Mouse (Mus musculus): ENCODE measurements around the gene Ror2.
"Not testable (repeated sequence)": the region's sequence is repeated elsewhere in the genome, so short reads cannot be mapped to it uniquely, and the experiment has no call there.

The Ror2 gene

DNA sequence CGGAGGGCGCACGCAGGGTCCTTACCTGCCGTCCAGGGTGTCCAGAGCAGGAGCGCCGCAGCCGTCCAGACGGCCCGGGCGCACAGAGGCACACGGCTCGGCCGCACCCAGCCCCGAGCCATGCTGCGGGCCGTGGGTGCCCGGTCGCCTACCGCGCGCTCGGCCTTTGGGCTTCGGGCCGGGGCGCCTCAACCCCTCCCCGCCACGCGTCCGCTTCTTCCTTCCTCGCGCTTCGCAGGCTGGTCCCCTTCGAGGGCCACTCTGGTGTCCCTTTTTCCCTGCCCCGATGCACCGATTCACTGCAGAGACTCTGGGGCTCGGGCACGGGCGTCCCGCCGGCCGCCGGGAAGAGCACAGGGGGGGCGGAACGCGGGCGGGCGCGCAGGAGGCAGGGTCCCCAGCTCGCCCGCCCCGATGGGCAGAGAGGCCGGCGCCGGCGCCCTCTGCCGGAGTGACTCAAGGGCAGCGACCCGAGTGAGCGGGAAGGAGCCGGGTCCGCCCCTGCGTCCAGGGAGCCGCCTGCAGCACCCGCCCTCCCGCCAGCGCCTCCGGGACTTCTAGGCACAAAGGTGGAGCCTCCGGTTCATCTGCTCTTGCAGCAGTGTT lies at the start of gene Ror2:
TSS of gene Ror2 (minus strand) at position 369 of the 606 bp plus-strand sequence.
- peak; percentile 69 to 83 for DNase-seq

DNA sequence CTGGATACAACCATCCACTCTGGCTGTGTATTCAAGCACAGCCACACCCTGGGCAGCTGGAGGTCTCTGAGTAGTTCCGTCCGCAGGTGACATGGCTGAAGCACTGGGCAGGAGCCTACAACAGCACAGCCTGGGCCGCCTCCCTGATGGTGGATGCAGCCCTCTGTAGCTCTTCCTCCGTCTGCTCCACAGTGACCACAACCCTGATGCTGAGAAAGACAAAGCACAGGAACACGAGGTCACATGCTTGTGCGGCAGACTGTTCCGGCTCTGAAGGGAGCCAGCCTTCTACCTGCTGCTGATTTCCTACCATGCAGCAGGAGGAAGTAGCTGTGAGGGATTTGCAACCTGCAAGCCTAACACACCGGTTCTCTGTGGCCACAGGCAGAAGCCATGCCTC lies 47.8 kb upstream of the Ror2 start:
- DNase-seq: no peak

DNA sequence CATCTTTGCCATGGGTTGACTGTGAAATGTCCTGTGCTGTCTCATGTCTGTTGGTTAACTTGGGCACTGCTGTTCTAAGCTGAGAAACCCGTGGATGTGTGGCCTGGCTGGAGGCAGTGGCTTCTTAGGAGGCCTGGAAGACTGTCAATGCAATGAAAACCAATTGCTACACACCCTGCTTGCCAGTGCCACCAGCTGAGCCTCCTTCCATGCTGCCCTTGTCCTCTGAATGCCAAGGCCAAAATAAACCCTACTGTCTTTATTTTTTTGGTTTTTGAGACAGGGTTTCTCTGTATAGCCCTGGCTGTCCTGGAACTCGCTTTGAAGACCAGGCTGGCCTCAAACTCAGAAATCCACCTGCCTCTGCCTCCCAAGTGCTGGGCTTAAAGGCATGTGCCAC lies 44.3 kb upstream of the Ror2 start:
- no peak for DNase-seq

DNA sequence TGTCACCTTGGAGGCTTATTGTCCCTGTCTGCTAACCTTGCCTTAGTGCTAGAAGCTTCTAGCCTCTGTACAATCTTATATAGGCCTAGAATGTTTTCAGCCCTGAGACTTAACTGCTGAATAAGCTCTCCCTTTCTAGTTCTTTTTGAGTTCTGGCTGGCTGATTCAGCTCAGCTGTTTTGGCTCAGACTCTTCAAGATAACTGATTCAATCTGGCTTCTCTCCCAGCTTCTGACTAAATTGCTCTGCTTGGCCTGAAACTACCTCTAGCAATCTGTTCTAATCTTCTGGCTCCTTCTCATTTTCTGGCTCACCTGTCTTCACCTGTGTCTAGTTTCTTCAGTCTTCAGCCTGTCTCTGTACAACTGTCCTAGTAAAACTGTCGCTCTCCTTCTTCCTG lies 39.6 kb upstream of the Ror2 start:
- no peak for DNase-seq

DNA sequence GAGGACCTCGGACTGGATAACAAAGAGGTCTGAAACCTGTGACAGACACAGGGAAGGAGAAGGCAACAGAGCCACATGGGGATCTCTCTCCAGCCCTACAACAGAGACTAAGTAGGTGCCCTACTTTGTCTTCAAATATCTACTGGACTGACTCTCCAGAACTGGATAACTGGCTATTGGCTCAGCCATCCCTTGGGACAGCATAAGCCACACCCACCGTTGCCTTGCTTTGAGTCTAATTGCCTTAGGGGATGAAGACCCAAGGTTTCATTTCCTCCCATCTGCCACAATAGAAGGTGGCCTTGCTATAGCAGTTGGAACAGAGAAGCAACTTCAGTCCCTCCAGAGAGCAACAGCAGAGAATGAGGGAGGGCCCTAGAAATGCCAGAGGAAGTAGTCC lies 37.7 kb upstream of the Ror2 start:
- no peak for DNase-seq

DNA sequence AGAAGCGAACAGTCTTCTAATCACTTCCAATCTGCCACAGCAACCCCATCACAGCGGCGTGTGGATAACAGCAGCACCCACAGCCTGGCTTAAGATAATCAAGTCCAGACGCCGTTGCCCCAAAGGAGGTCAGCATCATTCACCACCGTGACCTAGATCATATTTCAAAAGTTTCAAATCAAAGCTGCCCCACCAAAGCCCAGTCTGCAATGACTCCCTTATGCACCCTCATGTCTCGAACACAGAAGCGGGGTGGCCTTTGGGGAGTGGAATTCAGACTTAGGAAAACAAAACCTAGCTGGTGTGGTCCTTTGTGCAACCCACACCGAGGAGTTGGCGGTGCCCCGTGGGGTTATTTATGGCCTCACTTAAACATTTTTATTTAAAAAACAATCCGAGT lies 35.0 kb upstream of the Ror2 start:
- no peak for DNase-seq

DNA sequence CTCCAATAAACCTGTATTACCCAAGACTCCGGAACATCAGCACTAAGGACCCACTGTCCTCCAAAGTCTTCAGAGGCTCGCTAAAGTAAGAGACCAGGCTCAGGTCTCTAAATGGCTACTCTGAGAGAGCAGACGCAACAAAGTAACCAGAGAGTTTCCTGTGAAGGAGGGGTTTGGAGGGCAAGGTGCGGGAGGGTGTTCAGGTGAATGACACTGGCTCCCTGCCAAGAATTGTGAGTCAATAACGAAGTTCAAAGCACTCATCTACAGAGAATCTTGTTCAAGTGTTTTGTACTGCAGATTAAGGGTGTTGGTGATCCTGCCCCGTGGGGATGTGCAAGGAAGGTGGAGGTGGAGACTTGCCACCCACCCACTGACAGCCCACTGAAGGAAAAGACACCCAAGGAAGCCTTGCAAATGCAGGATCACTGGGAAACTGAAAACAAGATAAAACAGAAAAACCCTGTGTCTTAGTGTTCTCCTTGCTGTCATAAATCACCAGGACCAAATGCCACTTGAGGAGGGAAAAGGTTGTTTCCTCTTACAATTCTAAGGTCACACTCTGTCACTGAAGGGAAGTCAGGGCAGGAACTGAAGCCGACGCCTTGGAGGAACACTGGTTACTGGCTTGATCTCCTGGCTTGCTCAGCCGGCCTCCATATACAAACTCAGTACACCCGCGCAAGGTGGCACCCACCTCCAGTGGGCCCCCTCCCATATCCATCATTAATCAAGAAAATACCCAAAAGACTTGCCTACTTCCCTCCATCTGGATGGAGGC lies 30.8 kb upstream of the Ror2 start:
- DNase-seq: peak in 1 of 2 experiments; percentile 44

DNA sequence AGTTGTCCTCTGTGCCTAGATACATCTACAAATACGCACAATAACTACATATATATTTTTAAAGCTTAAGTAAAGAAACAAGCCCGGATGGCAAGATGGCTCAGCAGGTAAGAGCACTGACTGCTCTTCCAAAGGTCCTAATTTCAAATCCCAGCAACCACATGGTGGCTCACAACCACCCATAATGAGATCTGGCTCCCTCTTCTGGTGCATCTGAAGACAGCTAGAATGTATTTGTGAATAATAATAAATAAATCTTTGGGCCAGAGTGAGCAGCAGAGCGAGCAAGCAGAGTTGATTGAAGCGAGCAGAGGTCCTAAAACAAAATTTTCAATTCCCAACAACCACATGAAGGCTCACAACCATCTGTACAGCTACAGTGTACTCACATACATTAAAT lies 29.8 kb upstream of the Ror2 start:
- not testable (repeated sequence) for DNase-seq

DNA sequence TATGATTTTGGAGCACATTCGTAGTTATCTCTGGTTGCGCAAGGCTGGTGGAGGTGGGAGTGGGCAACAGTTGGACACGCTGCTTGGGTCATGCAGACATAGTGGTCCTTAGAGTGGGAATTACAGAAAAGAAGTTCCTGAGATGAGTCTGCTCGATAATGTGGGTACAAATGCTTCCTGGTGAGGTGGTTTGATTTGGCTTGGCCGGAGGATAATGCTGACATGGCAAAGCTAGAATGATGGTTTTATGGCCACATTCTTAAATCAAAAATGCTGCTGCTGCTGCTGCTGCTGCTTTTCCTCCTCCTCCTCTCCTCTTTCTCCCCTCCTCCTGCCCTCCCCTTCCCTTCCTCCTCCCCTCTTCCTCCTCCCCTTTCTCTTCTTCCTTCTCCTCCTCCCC lies 24.5 kb upstream of the Ror2 start:
- DNase-seq: no peak

DNA sequence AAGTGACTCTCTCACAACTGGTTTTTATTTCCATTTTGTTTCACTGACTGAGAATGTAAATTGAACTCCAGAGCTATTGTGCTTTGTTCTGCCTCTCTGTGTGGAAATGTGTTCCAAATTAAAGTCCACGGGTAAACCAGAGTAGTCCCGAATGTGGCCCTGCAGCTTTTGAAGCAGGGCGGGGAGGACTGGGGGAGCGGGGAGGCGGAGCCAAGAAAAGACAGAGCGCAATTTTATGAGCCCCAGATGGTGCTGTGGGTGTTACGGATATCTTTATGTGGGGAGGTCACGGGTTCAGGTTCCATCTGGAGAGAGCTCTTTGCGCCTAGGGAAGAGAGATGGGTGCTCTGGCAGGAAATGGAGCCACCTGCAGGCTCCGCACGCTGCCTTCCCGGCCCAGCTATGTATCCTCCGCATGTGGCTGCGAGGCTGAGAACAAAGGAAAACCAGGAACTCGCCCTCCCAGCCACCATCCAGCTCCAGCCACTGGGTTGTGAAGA lies 23.8 kb upstream of the Ror2 start:
- peak; percentile 24 to 35 for DNase-seq

DNA sequence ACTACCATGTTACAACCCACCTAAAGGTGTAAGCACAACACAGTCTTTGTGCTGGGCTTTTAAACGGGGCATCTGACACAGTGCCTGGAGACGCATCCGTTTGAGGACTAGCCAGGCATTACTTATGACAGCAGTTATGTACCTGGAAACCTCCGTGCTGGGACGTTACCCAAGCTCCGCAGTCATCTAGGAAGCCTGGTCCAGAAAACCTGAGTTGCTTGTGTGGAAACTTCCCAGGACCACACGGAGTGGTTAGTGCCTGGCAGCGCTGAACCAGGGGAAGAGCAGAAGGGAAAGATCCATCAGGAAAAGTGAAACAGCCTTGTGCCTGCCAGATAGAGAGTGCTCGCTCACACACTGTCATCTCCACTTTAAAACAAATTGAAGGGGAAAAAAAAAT lies 23.2 kb upstream of the Ror2 start:
- DNase-seq: no peak

DNA sequence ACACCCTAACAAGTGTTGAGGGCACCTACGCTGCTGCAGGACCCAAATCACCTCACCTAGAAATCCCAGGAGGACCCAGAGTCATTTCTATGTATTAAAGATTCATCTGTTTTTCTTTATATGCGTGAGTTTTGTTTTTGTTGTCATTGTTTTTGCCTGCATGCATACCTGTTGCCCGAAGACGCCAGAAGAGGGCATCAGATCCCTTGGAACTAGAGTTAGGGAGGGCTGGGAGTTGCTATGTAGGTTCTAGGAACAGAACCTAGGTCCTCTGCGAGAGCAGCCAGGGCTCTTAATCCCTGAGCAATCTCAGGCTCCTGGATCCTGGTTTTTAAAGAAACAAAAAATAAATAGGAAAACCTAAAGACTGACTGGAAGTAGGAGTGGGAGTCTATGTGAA lies 20.9 kb upstream of the Ror2 start:
- DNase-seq: no peak

DNA sequence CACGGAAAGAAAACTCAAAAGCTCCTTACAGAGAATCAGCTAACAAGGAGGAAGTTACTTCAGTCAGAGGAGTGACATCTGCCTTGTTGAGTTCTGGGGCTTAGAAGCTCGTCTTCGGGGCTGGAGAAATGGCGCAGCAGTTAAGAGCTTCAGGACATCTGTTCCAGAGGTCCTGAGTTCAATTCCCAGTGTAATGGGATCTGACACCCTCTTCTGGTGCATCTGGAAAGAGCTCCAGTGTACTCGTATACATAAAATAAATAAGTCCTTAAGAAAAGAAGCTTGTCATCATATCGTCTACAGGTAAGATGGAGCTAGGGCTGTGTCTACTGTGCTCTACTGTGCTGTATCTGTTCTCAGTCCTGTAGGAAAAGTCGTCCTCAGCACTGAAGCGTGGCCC lies 19.3 kb upstream of the Ror2 start:
- DNase-seq: no peak

DNA sequence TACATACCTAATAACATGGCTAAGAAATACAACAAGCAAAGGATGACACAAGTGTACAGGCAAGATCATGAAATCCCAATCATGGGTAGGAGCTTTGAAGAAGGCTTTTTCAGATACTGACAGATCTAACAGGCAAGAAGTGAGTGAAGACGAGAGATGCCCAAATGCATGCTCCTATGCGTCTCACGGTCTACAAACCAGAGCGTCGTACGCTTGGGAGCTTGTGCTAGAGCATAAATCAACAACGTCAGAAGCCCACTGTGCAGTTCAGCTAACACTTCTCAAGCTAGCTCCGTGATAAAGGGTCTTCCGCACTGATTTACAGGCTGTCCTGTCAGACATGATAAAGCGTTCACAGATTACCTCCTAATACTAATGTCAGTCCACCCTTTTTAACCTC lies 16.8 kb upstream of the Ror2 start:
- DNase-seq: no peak

DNA sequence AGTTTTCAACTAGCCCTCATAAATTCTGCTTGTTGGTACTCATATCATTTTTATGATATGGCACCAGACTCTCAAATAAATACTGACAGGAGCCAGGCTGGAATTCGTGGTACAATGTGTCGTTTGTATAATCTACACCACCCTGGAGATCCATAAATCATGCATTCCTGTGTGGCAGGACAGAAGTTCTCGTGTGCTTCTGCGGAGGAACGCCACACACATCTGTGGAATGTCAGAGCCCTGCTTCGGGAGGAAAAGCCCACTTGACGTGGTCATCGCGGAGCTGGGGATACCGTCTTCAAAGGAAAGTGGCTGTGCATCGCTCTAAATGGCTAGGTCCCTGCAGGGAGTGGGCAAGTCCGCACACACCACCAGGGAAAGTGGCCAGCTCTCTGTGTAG lies 7.1 kb upstream of the Ror2 start:
- DNase-seq: no peak

DNA sequence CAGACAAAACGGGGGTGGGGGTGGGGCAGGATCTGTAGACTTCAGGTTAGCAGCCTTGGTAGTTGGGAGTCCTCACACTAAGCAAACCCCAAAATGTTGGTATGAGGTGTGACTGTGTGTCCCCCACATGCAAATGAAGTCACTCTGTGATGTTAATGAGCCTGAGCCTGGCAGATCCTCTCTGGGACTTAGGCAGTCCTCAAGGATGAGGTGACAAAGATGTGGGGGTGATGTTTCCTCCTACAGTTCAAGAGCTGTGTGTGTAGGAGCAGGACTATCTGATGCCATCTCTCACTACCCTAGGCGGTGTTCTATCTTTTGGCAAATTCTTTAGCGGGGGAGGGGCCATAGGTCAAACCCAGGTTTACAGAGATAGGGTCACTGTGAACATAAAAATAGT lies 6.3 kb upstream of the Ror2 start:
- DNase-seq: no peak

DNA sequence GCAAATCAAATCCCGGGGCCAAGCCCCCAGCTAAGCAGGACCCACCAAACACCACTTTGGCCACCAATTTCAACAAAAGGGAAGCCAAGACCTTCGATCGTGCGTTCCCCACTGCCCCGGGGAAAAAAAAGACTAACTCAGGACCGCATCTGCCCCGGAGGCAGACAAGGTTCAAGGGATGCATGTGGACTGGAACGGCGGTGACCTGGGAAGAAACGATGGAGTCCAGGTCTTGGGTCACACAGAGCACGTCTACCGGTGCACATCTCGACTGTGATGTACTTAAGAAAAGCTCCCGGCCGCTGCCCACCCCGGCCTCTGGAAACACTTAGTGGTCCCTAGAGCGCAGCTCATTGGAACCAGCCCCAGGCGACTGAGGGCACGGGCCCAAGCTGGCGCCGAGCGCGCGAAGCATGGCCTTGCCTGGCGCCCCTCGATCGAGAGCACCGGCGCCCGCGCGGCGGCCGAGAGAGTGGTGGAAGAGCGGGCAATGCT lies 616 bp downstream of the Ror2 start:
- peak; percentile 7 to 48 for DNase-seq

DNA sequence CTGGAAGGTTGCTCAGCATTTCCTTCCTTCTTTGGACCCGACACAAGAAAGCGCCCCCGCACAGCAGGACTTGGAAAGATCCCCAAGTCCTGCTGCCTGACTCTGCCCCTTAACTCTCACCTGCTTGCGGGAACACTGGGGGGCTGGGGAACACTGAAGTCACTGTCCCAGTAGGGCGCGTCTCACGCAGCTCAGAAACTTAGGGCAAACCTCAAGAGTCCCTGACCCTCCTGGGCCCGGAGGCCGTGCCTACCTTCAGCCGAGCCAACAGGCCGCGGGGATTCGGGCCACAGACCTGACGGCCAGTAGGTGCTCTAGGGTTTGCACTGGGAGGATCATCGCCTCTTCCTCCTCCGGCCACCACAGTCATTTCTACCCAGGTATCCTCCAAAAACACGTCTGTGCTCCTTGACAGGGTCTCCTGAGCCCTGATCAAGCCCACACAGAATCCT lies 1.2 kb downstream of the Ror2 start:
- peak in 1 of 2 experiments; percentile 11 for DNase-seq

DNA sequence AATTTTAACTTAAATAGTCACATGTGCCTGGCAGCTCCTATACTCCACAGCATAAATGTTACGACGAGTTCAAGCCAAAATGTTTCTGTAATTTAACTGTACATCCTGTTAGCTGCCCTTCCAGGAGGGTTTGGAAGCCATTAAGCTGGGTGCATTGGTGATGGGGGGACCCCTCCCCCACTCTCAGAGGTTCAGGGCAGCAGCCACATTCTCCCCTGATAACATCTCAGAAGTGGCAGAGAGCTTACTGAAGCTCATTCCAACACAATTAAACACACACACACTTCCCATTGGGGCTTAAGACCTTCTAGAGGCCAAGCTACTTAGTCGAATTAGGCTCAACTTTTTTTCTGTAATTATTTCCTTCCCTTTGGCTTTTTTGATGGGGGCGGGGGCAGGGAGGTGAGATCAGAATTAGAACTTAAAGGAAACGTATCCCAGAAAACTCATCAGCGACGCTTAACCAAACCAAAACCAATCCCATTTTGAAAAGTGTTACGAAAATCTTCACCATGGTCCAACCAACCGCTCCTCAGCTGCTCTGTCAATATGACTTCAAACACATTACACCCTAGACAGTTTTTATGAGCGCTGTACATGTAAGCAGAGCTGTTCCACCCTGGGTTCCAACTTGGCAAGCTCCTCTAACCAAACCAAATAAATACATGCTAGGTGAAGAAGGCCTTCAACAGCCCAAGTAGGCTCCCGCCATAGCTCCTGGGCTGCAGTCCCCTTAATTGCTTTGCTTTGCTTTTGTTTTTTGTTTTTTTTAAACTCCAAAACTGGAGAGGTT lies 4.1 kb downstream of the Ror2 start:
- DNase-seq: peak in 1 of 2 experiments; percentile 52

DNA sequence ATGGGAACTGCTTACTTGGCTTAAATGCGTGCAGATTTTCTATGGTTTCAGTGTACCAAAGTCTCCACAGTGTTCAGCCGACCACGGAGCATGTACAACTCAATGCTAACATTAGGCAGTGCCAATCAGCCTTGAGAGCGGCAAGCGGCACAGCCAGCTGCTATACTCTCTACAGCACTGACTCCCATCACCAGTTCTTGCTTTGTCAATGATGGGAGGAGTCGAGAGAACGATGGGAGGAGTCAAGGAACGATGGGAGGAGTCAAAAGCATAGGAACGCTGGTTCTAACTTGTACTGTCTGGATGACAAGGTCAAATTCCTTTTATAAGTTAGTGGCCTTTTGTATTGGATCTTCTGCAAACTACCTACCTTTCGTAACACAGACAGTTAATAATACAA lies 7.0 kb downstream of the Ror2 start:
- no peak for DNase-seq

DNA sequence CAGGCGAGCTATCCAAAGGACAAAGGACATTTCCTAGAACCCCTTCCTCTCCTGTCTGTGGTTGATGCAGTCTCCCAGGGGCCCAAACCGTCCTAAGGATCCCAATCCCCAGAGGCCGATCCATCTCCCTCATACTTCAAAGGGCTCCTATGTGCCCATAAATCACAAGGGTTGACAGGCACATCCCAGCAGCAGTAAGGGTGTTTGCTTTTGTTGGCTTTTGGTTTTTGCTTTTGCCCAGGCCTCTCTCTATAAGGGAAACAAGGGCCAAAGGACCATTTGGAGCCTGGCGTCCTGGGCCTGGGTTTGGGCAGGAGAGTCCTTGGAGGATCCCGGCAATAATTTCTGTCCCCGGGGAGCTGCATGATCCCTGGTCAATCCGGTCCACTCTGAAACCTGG lies 9.5 kb downstream of the Ror2 start:
- DNase-seq: no peak

DNA sequence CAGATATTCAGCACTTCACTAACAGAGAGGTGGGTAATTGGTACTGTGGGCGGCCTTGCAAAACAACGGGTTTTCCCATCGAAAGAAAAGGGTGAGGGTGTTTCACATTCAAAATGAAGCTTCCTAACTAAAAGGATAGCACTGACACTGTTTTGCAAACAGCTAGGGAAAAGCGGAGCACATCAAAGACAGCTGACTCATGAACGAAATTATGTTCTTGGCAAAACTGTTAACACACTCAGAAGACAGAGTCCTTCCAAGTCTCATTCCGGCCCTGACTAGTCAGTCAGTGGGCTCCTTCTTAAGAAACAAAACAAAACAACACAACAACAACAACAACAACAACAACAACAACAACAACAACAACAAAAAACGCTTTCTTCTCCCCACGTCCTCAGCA lies 10.1 kb downstream of the Ror2 start:
- DNase-seq: no peak

DNA sequence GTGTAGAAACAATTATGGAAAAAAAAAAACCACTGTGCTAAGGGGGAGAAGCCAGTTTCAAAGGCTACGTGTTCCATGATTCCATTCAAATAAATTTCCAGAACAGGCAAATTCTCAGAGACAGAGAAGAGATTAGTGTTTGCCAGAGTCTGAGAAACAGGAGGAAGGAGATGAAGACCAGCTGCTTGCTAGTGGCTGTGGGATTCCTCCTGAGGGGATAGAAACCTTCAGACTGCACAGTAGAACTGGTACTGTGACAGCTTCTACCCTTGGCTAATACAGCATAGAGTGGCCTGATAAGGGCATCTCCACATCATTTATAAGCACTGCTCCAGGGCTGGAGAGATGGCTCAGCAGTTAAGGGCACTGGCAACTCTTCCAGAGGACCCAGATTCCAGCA lies 11.2 kb downstream of the Ror2 start:
- DNase-seq: no peak

DNA sequence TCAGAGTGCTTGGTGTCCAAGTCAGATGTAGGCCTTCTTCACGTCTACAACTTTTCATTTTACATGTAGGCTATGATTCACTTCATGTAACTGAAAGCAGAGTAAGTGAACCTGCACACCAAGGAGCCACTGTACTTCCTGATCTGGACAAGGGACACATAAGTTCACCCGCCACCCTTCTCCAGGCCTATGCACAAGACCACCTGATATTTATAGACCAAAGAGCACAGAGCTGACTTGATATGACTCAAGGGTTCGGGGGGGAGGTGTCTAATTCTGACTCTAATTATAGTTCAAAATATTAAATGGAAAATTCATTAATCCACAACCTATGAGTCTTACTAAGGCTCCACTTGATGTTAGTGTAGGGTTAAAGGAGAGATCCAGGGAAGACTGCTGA lies 14.3 kb downstream of the Ror2 start:
- DNase-seq: no peak

All from kidney, postnatal 25 days (tissue).